Mouse (Mus musculus) layer of hippocampus, postnatal 10 days (tissue): ENCODE measurements around the gene Plgrkt. TPM values are rescaled to one million over a fixed set of nuclear protein-coding genes. Genes with fewer than 3 reads are reported as not detected.
A peak's percentile ranks its signal among the peaks of the same experiment; 100 is the strongest.

Source experiments
- DNase-seq, 2 experiments: peaks; one replicate each; pipeline ENCODE4 v3.0.0; 2021; ENCODE audit warnings: low spot score in 2 of 2
- total RNA-seq, 2 experiments: library from RNA; stranded (reverse); gene quantifications; 2 replicates each; pipeline ENCODE4 v1.2.3; 2021

Gene Plgrkt
- total RNA-seq, 2 experiments from 2014 or later, result 33.3 to 33.9 TPM

GRCm38 (mm10) chr19:29360251-29360650 is 6.9 kb downstream of the Plgrkt start:
- DNase-seq, result no peak

- DNase-seq, result no peak
Observed at GRCm38 (mm10) chr19:29356281-29356680, 10.9 kb downstream of the Plgrkt start.

GRCm38 (mm10) chr19:29354895-29355877 is 12.0 kb downstream of the Plgrkt start:
- peak; percentile 93 for DNase-seq

- no peak for DNase-seq
Observed at GRCm38 (mm10) chr19:29350991-29351390, 16.2 kb downstream of the Plgrkt start.

- DNase-seq, result no peak
Observed at GRCm38 (mm10) chr19:29345636-29346035, 21.6 kb downstream of the Plgrkt start.

GRCm38 (mm10) chr19:29344868-29345267 is 22.3 kb downstream of the Plgrkt start:
- no peak for DNase-seq

- no peak for DNase-seq
Observed at GRCm38 (mm10) chr19:29342281-29342680, 24.9 kb downstream of the Plgrkt start.

- no peak for DNase-seq
Observed at GRCm38 (mm10) chr19:29341029-29341428, 26.2 kb downstream of the Plgrkt start.

GRCm38 (mm10) chr19:29336624-29337023 is 30.6 kb downstream of the Plgrkt start:
- no peak for DNase-seq

- DNase-seq, result peak; percentile 49 to 55
Observed at GRCm38 (mm10) chr19:29334068-29334745, 33.0 kb downstream of the Plgrkt start, which contains the start of gene Rln1. Gene Rln1, minus strand, starts transcription at chr19:29334670.

GRCm38 (mm10) chr19:29326822-29327552 is 40.2 kb downstream of the Plgrkt start:
- DNase-seq, result no peak

GRCm38 (mm10) chr19:29326396-29326795 is 40.8 kb downstream of the Plgrkt start:
- DNase-seq, result no peak

GRCm38 (mm10) chr19:29325852-29326180 is 41.4 kb downstream of the Plgrkt start:
- no peak for DNase-seq

GRCm38 (mm10) chr19:29325053-29325851 is 41.9 kb downstream of the Plgrkt start, which contains the start of gene Insl6:
Gene Insl6, minus strand, starts transcription at chr19:29325356.
- peak; percentile 26 to 37 for DNase-seq

- DNase-seq, result no peak
Observed at GRCm38 (mm10) chr19:29323416-29324049, 43.7 kb downstream of the Plgrkt start.

GRCm38 (mm10) chr19:29312661-29313060 is 54.5 kb downstream of the Plgrkt start:
- no peak for DNase-seq

- no peak for DNase-seq
Observed at GRCm38 (mm10) chr19:29311791-29312190, 55.4 kb downstream of the Plgrkt start.

- DNase-seq, result no peak
Observed at GRCm38 (mm10) chr19:29308832-29309231, 58.4 kb downstream of the Plgrkt start.

GRCm38 (mm10) chr19:29302119-29302518 is 65.1 kb downstream of the Plgrkt start:
- no peak for DNase-seq

GRCm38 (mm10) chr19:29300919-29301318 is 66.3 kb downstream of the Plgrkt start:
- DNase-seq, result no peak
